Mouse (Mus musculus): ENCODE measurements at regions not wholly inside any gene's neighbourhood (a gene's known extent, or its start where the extent isn't known, plus 50 kb on each side); places are given as distances from the start of the nearest gene placed in this dataset.

- H3K27me3 ChIP-seq (replicated peaks), result no peaks in the 10 kb centered on the region
- ATAC-seq, result no peak
- no peaks in the 10 kb centered on the region for H3K36me3 ChIP-seq
- 81% methylated on average over 5 of the region's 5 CpGs for WGBS
- H3K4me3 ChIP-seq (replicated peaks), result no peak overlapping the region
- no peak overlapping the region for H3K27ac ChIP-seq
- no peak overlapping the region for H3K9ac ChIP-seq
- H3K9me3 ChIP-seq, result no peaks in the 10 kb centered on the region
- H3K4me1 ChIP-seq (replicated peaks), result peaks cover 8% of the 10 kb centered on the region
- H3K4me2 ChIP-seq (replicated peaks), result no peak overlapping the region
These were observed 51.8 kb downstream of the Calml3 start for GRCm38 (mm10) chr13:3752334-3752733.

DNA sequence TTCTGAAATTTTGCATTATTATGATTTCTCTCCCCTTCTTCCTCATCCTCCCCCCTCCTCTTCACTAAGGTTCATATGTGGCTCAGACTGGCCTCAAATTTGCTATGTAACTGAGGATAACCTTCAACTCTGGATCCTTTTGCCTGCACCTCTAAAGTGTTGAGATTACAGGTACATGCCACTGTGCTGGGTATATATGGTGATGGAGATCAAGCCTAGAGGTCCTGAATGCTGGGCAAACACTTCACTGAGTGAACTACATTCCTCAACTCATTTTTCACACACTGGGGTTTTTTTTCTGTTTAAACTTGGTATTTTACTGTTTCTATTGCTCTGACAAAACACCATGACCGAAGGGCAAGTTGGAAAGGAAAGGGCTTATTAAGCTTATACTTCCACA lies 52.9 kb downstream of the Calml3 start:
- Histone ChIP-seq H3K4me2 (replicated peaks) (no peak overlapping the region), H3K36me3 (no peaks in the 10 kb centered on the region), H3K27me3 (replicated peaks) (no peaks in the 10 kb centered on the region), H3K9ac (no peak overlapping the region), H3K9me3 (no peaks in the 10 kb centered on the region), H3K4me3 (replicated peaks) (no peak overlapping the region), H3K4me1 (replicated peaks) (peaks cover 11% of the 10 kb centered on the region), H3K27ac (no peak overlapping the region)
- 68% methylated on average over 1 of the region's 1 CpGs for WGBS
- no peak for ATAC-seq

GRCm38 (mm10) chr13:3750756-3751155 lies 53.4 kb downstream of the Calml3 start:
- Histone ChIP-seq H3K27me3 (replicated peaks) (no peaks in the 10 kb centered on the region), H3K4me3 (replicated peaks) (no peak overlapping the region), H3K36me3 (no peaks in the 10 kb centered on the region), H3K4me1 (replicated peaks) (peaks cover 11% of the 10 kb centered on the region), H3K4me2 (replicated peaks) (no peak overlapping the region), H3K9me3 (no peaks in the 10 kb centered on the region), H3K9ac (no peak overlapping the region), H3K27ac (no peak overlapping the region)
- ATAC-seq, result no peak
- 56% methylated on average over 1 of the region's 1 CpGs for WGBS

DNA sequence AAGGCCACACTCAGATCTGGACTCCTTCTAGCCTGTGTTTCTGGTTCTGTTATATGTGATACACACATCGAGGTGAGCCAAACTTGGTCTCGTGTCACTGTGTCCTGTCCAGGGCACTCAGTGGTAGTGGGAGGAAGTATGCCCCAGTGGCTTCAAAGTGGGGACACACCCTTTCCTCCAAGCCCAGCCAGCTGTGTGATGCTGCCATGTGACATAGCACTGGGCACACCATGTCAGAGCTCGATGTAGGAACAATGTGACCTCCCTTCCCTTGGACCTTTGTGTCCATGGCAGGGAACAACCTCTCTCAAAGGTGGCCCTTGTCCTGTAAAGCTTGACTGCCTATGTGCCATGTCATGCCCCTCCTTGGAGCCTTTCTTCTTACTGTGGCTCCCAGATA lies 54.5 kb downstream of the Calml3 start:
- no peak overlapping the region for H3K4me3 ChIP-seq (replicated peaks)
- H3K36me3 ChIP-seq, result no peaks in the 10 kb centered on the region
- no peak overlapping the region for H3K4me2 ChIP-seq (replicated peaks)
- ATAC-seq, result peak; percentile 35
- no peak overlapping the region for H3K9ac ChIP-seq
- H3K4me1 ChIP-seq (replicated peaks), result peaks cover 11% of the 10 kb centered on the region
- 74% methylated on average over 3 of the region's 3 CpGs for WGBS
- no peak overlapping the region for H3K27ac ChIP-seq
- no peaks in the 10 kb centered on the region for H3K9me3 ChIP-seq
- no peaks in the 10 kb centered on the region for H3K27me3 ChIP-seq (replicated peaks)

DNA sequence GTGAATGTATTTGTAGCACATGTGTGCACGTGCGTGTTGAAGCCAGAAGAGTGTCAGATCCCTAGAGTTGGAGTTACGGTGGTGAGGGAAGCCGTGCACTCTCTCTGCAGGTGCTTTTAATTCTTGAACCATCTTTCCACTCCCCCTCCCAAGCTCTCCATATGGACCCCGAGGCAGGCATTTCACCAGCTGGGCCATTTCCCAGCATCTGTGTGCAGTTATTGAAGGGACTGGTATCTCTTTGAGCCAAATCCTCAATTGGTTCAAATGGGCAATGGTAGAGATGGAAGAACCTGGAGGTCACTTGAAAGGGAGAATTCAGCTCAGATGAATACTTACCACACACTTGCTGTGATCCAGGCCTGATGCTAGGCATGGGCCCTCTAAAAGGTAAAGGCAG lies 55.3 kb downstream of the Calml3 start:
- Histone ChIP-seq H3K9ac (no peak overlapping the region), H3K9me3 (no peaks in the 10 kb centered on the region), H3K27ac (no peak overlapping the region), H3K4me1 (replicated peaks) (peaks cover 12% of the 10 kb centered on the region), H3K4me2 (replicated peaks) (no peak overlapping the region), H3K4me3 (replicated peaks) (no peak overlapping the region), H3K27me3 (replicated peaks) (no peaks in the 10 kb centered on the region), H3K36me3 (no peaks in the 10 kb centered on the region)
- ATAC-seq, result no peak
- WGBS, result 81% methylated on average over 5 of the region's 5 CpGs

DNA sequence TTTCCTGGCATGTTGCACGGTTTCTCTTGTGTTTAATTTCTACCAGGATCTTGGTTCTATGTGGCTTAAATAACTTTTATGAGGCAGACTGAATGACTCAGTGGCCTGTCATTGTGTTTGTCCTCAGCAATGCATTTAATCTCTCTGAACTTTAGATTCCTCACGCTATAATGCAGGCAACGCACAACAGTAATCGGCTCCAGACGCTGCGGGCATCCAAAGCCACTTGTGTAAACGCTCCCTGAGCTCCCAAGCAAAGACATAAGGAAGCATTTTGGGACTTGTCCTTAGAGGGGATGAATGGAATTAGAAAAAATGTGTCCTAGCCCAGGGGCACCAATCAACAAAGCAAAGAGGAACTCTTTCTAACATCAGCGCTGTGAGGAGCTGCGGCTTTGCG lies 57.6 kb downstream of the Calml3 start:
- Histone ChIP-seq H3K27me3 (replicated peaks) (no peaks in the 10 kb centered on the region), H3K4me3 (replicated peaks) (no peak overlapping the region), H3K27ac (peak overlapping the region; percentile 39; the same call in 1 of the 2 replicates), H3K4me2 (replicated peaks) (no peak overlapping the region), H3K9me3 (no peaks in the 10 kb centered on the region), H3K9ac (no peak overlapping the region), H3K4me1 (replicated peaks) (peaks cover 32% of the 10 kb centered on the region), H3K36me3 (no peaks in the 10 kb centered on the region)
- WGBS, result 52% methylated on average over 10 of the region's 10 CpGs
- ATAC-seq, result no peak

- ATAC-seq, result no peak
- 85% methylated on average over 3 of the region's 3 CpGs for WGBS
- Histone ChIP-seq H3K4me3 (replicated peaks) (no peak overlapping the region), H3K36me3 (no peaks in the 10 kb centered on the region), H3K4me2 (replicated peaks) (0 out of 2 replicates have a peak overlapping the region, but pooled peaks have one; percentile 4), H3K27me3 (replicated peaks) (no peaks in the 10 kb centered on the region), H3K9me3 (no peaks in the 10 kb centered on the region), H3K4me1 (replicated peaks) (peaks cover 30% of the 10 kb centered on the region), H3K9ac (no peak overlapping the region), H3K27ac (0 out of 2 replicates have a peak overlapping the region, but pooled peaks have one; percentile 9)
These were observed 59.2 kb downstream of the Calml3 start for GRCm38 (mm10) chr13:3744870-3745269.

GRCm38 (mm10) chr13:3743692-3744457 lies 60.2 kb downstream of the Calml3 start:
- Histone ChIP-seq H3K4me2 (replicated peaks) (peak overlapping the region; percentile 30; the same call in 1 of the 2 replicates), H3K4me3 (replicated peaks) (no peak overlapping the region), H3K27me3 (replicated peaks) (no peaks in the 10 kb centered on the region), H3K27ac (peak overlapping the region; percentile 81), H3K9me3 (no peaks in the 10 kb centered on the region), H3K9ac (no peak overlapping the region), H3K4me1 (replicated peaks) (peaks cover 26% of the 10 kb centered on the region), H3K36me3 (no peaks in the 10 kb centered on the region)
- 63% methylated on average over 6 of the region's 6 CpGs for WGBS
- ATAC-seq, result peak; percentile 89

- peak overlapping the region; percentile 81 for H3K27ac ChIP-seq
- no peaks in the 10 kb centered on the region for H3K27me3 ChIP-seq (replicated peaks)
- ATAC-seq, result peak; percentile 57
- whole genome bisulfite sequencing, result 16% methylated on average over 4 of the region's 4 CpGs
- peak overlapping the region; percentile 31 for H3K4me2 ChIP-seq (replicated peaks)
- no peaks in the 10 kb centered on the region for H3K9me3 ChIP-seq
- H3K36me3 ChIP-seq, result no peaks in the 10 kb centered on the region
- peaks cover 25% of the 10 kb centered on the region for H3K4me1 ChIP-seq (replicated peaks)
- no peak overlapping the region; the same call in 1 of the 2 replicates for H3K9ac ChIP-seq
- no peak overlapping the region for H3K4me3 ChIP-seq (replicated peaks)
These were observed 61.2 kb downstream of the Calml3 start for GRCm38 (mm10) chr13:3742763-3743401.

- 23% methylated on average over 2 of the region's 2 CpGs for WGBS
These were observed 61.9 kb downstream of the Calml3 start for GRCm38 (mm10) chr13:3742094-3742730.

DNA sequence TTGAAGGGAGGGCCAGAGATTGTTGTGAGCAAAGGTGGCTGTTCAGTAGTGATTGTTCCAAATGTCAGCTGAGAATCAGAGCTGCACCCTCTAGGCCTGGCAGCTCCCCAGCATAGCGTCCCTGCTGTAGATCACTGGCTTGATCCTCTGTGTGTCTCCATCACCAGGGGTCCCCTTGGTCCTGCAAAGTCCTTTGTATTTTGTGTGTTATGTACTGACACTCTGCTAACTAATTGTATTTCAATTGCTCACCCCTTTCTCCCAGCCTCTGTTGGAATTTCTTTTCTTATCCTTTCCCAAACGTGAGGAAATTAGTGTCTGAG lies 73.5 kb downstream of the Calml3 start:
- Histone ChIP-seq H3K4me2 (replicated peaks) (no peak overlapping the region), H3K4me3 (replicated peaks) (no peak overlapping the region), H3K9ac (no peak overlapping the region), H3K36me3 (no peaks in the 10 kb centered on the region), H3K27me3 (replicated peaks) (no peaks in the 10 kb centered on the region), H3K9me3 (no peaks in the 10 kb centered on the region), H3K4me1 (replicated peaks) (peaks cover 12% of the 10 kb centered on the region; the same call in 1 of the 2 replicates), H3K27ac (no peak overlapping the region)
- WGBS, result 32% methylated on average over 2 of the region's 2 CpGs
- ATAC-seq, result no peak; the same call in 1 of the 2 replicates

More at GRCm38 (mm10) chr13:3742094-3742730, 61.9 kb downstream of the Calml3 start:
- Histone ChIP-seq H3K27me3 (replicated peaks) (no peaks in the 10 kb centered on the region), H3K9ac (no peak overlapping the region), H3K4me3 (replicated peaks) (no peak overlapping the region), H3K27ac (peak overlapping the region; percentile 81), H3K9me3 (no peaks in the 10 kb centered on the region), H3K36me3 (no peaks in the 10 kb centered on the region), H3K4me2 (replicated peaks) (0 out of 2 replicates have a peak overlapping the region, but pooled peaks have one; percentile 31), H3K4me1 (replicated peaks) (peaks cover 23% of the 10 kb centered on the region)
- ATAC-seq, result peak; percentile 60

DNA sequence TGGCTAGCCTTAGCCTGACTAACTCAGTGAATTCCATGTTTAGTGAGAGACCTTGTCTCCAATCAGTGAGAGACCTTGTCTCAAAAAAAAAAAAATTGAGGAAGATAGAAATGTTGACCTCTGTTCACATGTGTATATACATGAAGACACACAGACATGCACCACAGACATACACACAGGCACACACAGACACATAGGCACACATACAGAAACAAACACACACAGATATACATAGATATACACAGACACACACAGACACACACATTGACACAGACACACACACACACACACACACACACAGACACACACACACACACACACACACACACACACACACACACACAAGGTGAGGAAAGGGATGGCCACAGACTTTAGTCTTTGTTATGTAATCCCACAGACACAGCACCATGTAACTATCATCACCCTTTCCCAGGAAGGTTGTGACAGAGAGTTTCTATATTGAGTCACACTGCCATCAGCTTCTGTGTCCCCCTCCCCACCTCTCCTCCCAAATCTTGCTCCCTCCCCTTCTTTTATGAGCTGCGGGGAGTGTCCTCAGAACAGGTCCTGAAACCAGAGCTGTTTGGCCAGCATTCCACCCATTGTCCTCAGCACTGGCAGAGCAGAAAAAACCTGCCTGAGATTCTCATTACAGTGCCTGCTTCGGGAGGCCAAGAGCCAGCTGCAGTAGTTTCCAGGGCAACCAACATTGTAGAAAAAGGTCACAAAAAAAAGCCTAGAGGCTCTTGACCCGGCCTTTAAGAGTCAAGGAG lies 74.0 kb downstream of the Calml3 start:
- 7% methylated on average over 3 of the region's 3 CpGs for WGBS
- Histone ChIP-seq H3K4me2 (replicated peaks) (no peak overlapping the region), H3K27me3 (replicated peaks) (no peaks in the 10 kb centered on the region), H3K4me1 (replicated peaks) (peaks cover 12% of the 10 kb centered on the region; the same call in 1 of the 2 replicates), H3K9ac (no peak overlapping the region), H3K27ac (no peak overlapping the region), H3K4me3 (replicated peaks) (no peak overlapping the region), H3K36me3 (no peaks in the 10 kb centered on the region), H3K9me3 (no peaks in the 10 kb centered on the region)
- peak; percentile 68 for ATAC-seq

Measured in intestine, embryonic 15.5 days (tissue).